Mouse (Mus musculus): ENCODE measurements around the gene Gstt3. TPM values are rescaled to one million over a fixed set of nuclear protein-coding genes. Genes with fewer than 3 reads are reported as not detected.

The Gstt3 gene
- total RNA-seq (2021): under 1 TPM; 0.61 to 0.71 TPM

GRCm38 (mm10) chr10:75780769-75781578, at the start of gene Gstt3, which contains the start of gene Gm20441:
Gene Gstt3 (minus strand): TSS chr10:75781414.
Gene Gm20441 (minus strand): TSS chr10:75780954.
- intact Hi-C loops (cut with DNase I): no loop called here
- peak in 1 of 2 experiments; percentile 47 for DNase-seq (ENCODE audit: extremely low spot score in 1 of 2, low spot score in 2 of 2)

GRCm38 (mm10) chr10:75830275-75830670, 49.1 kb upstream of the Gstt3 start:
- intact Hi-C loops (cut with DNase I): loop anchor here (5.0 kb wide), 1 partner anchor 58 kb away; the partner anchor contains the start of gene Ddt
- DNase-seq (ENCODE audit: extremely low spot score in 1 of 2, low spot score in 2 of 2): no peak

GRCm38 (mm10) chr10:75829529-75830274, 48.5 kb upstream of the Gstt3 start:
- intact Hi-C loops (cut with DNase I): loop anchor here (5.0 kb wide), 1 partner anchor 57 kb away; the partner anchor contains the start of gene Ddt
- DNase-seq (ENCODE audit: extremely low spot score in 1 of 2, low spot score in 2 of 2): no peak

- intact Hi-C loops (cut with DNase I): no loop called here
- DNase-seq (ENCODE audit: extremely low spot score in 1 of 2, low spot score in 2 of 2): peak; percentile 56 to 57
Measured at GRCm38 (mm10) chr10:75828500-75828931, 47.3 kb upstream of the Gstt3 start.

GRCm38 (mm10) chr10:75827668-75828360, 46.6 kb upstream of the Gstt3 start:
- intact Hi-C loops (cut with DNase I): no loop called here
- DNase-seq (ENCODE audit: extremely low spot score in 1 of 2, low spot score in 2 of 2): peak in 1 of 2 experiments; percentile 57

GRCm38 (mm10) chr10:75824530-75824929, 43.3 kb upstream of the Gstt3 start:
- DNase-seq (ENCODE audit: extremely low spot score in 1 of 2, low spot score in 2 of 2): no peak
- intact Hi-C loops (cut with DNase I): no loop called here

GRCm38 (mm10) chr10:75823782-75824181, 42.6 kb upstream of the Gstt3 start:
- intact Hi-C loops (cut with DNase I): no loop called here
- DNase-seq (ENCODE audit: extremely low spot score in 1 of 2, low spot score in 2 of 2): no peak

GRCm38 (mm10) chr10:75822443-75822842, 41.2 kb upstream of the Gstt3 start, which contains the start of gene Gstt4:
Gene Gstt4 (minus strand): TSS chr10:75822543.
- no peak for DNase-seq (ENCODE audit: extremely low spot score in 1 of 2, low spot score in 2 of 2)
- intact Hi-C loops (cut with DNase I): no loop called here

- intact Hi-C loops (cut with DNase I): no loop called here
- no peak for DNase-seq (ENCODE audit: extremely low spot score in 1 of 2, low spot score in 2 of 2)
Measured at GRCm38 (mm10) chr10:75819882-75820281, 38.7 kb upstream of the Gstt3 start.

- DNase-seq (ENCODE audit: extremely low spot score in 1 of 2, low spot score in 2 of 2): no peak
- intact Hi-C loops (cut with DNase I): no loop called here
Measured at GRCm38 (mm10) chr10:75818641-75819040, 37.4 kb upstream of the Gstt3 start.

GRCm38 (mm10) chr10:75804217-75804616, 23.0 kb upstream of the Gstt3 start:
- no peak for DNase-seq (ENCODE audit: extremely low spot score in 1 of 2, low spot score in 2 of 2)
- intact Hi-C loops (cut with DNase I): no loop called here

- peak in 1 of 2 experiments; percentile 70 for DNase-seq (ENCODE audit: extremely low spot score in 1 of 2, low spot score in 2 of 2)
- intact Hi-C loops (cut with DNase I): no loop called here
Measured at GRCm38 (mm10) chr10:75798176-75798696, 17.0 kb upstream of the Gstt3 start, which contains the start of gene Gstt1. Gene Gstt1 (minus strand): TSS chr10:75798584.

GRCm38 (mm10) chr10:75797619-75798175, 16.5 kb upstream of the Gstt3 start:
- peak in 1 of 2 experiments; percentile 48 for DNase-seq (ENCODE audit: extremely low spot score in 1 of 2, low spot score in 2 of 2)
- intact Hi-C loops (cut with DNase I): no loop called here

- intact Hi-C loops (cut with DNase I): no loop called here
- DNase-seq (ENCODE audit: extremely low spot score in 1 of 2, low spot score in 2 of 2): no peak
Measured at GRCm38 (mm10) chr10:75796731-75797516, 15.7 kb upstream of the Gstt3 start.

GRCm38 (mm10) chr10:75794880-75795279, 13.7 kb upstream of the Gstt3 start:
- intact Hi-C loops (cut with DNase I): no loop called here
- no peak for DNase-seq (ENCODE audit: extremely low spot score in 1 of 2, low spot score in 2 of 2)

GRCm38 (mm10) chr10:75790773-75791172, 9.6 kb upstream of the Gstt3 start:
- no peak for DNase-seq (ENCODE audit: extremely low spot score in 1 of 2, low spot score in 2 of 2)
- intact Hi-C loops (cut with DNase I): no loop called here

- no peak for DNase-seq (ENCODE audit: extremely low spot score in 1 of 2, low spot score in 2 of 2)
- intact Hi-C loops (cut with DNase I): no loop called here
Measured at GRCm38 (mm10) chr10:75789841-75790240, 8.6 kb upstream of the Gstt3 start.
